Mouse (Mus musculus) heart, postnatal 0 days (tissue): Measurements from ENCODE around the gene Ccdc142.

Experiments used
- CTCF ChIP-seq: IDR thresholded peaks from 2 replicates; pipeline ENCODE4 v1.5.1; 2016; ENCODE audit warnings: antibody characterized with exemption, control low read depth, low read depth
- EP300 ChIP-seq: IDR thresholded peaks from 2 replicates; pipeline ENCODE4 v1.6.1; 2016; ENCODE audit warnings: antibody characterized with exemption, low read depth

DNA sequence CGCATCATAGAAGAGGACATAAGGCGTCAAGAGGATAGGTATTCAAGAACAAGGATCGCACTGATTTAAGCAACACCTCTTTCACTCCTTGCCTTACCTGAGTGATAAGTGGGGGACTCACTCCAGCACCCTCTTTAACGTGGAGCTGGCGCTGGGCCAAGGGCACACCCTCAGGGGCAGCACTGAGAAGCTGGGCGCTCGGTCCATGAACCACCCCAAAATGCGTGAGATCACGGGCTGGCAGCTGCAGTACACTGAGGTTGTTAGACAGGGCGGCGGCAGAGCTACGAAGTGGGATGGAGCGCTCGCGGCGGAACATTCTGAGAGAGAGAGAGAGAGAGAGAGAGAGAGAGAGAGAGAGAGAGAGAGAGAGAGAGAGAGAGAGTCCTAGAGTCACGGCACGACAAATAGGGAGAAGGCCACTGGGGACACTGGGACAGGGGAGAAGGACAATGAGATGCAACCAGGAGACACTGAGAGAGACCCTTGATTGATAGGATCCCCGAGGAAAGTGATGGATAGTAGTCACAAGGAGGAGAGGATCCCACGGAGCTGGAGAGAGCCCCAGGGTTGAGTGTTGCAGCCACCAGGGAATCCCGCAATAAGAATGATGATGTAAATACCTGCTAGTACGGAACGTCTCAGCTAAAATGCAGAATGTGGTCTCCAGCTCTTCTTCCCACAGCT is 54.3 kb downstream of the Ccdc142 start:
- TF ChIP-seq EP300 = no peak
- no peak for TF ChIP-seq CTCF
